Mouse (Mus musculus): ENCODE results near the gene Fam120a.

Gene Fam120a

DNA sequence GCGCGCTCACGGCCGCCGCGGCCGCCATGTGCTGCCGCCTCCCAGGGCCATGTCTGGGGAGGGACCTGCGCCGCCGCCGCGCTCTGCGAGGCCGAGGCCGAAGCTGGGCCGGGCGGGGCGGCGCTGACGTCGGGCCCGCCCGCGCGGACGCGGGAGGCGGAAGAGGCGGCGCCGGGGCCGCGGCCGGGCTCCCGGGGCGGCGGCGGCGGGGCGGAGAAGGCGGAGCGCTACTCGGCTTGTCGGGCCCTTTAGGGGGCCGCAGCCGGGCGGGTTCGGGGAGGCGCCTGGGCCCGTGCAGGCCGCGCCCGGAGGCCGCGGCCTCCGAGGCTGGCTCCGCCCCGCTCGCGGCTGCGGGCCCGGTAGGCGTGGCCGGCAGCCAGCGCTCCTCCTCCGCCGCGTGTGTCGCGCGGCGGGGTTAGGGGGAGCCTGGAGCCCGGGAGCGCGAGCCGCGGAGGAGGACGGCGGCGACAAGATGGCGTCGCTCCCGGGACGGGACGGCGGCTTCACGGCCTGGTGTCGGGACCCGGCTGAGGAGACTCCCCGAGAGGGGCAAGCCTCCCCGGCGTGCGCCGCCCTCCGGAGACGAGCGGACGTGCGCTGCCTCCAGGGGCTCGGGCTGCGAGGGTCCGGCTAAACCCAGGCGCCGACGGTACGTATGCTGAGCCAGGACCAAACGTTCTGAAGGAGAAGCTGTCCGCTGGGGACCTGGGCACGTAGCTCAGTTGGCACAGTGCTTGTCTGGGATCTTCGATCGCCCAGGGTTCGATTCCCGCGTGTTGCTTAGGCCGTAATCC is at the start of gene Fam120a:
TSS of gene Fam120a (minus strand) at position 62 of the 794 bp plus-strand sequence.
- DNase-seq (ENCODE audit: low spot score in 2 of 2) = peak; percentile 81 to 84

- no peak for DNase-seq (ENCODE audit: low spot score in 2 of 2)
Measured at GRCm38 (mm10) chr13:49017375-49017774, 49.6 kb upstream of the Fam120a start.

DNA sequence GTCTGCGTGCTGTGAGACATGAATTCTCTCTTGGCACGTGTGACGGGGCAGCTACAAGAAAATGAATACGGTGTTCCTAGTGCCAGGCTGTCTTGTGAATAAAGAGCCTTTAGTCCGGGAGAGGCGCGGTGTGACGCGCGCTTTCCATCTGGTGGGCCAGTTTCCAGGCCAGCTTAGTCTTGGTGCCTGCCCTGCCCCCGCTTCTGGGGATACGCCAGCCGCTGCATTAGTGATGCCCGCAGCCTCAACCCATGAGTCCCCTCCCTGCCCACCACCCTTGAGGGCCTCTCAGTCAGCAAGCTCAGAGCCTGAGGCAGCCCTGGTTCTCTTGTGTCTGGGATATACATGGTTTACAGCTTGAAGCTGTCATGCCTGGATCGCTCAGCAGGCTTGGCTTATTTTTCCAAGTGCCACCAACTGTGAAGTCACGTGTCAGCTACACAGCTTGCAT is 48.5 kb upstream of the Fam120a start:
- peak; percentile 90 to 94 for DNase-seq (ENCODE audit: low spot score in 2 of 2)

- DNase-seq (ENCODE audit: low spot score in 2 of 2) = no peak
Measured at GRCm38 (mm10) chr13:49015366-49016306, 47.8 kb upstream of the Fam120a start.

- DNase-seq (ENCODE audit: low spot score in 2 of 2) = no peak
Measured at GRCm38 (mm10) chr13:49013206-49013794, 45.5 kb upstream of the Fam120a start.

- DNase-seq (ENCODE audit: low spot score in 2 of 2) = peak in 1 of 2 experiments; percentile 19
Measured at GRCm38 (mm10) chr13:49001691-49002090, 33.9 kb upstream of the Fam120a start.

- DNase-seq (ENCODE audit: low spot score in 2 of 2) = peak; percentile 34 to 66
Measured at GRCm38 (mm10) chr13:48998591-48998990, 30.8 kb upstream of the Fam120a start.

DNA sequence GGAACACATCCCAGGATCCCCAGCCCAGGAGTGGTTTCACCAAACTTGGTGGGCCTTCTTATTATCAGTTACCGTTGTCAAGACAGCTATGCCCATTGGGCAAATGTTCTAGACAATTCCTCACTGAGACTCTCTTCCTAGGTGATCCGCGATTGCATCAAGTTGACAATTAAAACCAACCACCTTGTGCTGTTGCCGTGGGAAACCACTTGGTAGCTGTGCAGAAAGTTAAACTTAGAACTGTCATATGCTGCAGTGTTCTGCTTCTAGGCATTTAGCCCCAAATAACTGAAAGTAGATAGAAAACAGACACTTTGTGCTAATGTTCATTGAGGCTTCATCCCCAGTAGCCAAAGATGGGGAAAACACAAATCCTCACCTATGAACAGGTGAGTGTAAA is 28.9 kb upstream of the Fam120a start:
- peak in 1 of 2 experiments; percentile 15 for DNase-seq (ENCODE audit: low spot score in 2 of 2)

DNA sequence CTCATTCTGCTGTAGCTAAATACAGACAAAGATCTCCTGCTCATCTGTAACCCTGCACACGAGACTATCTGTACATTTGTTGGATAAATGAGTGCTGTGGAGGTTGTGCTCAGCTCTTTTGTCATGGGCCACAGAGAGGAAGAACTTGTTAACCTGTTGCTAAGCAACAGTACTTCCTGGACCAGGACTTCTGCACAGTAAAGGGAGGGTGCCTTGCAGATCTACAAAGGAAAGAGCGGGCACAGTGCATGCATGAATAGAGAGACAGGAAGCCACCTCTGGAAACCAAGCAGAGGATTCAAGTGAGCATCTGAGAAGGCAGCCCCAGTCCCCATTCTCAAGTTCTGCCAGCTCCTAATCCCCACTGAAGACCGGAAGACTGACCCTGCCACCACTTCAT is 27.1 kb upstream of the Fam120a start:
- DNase-seq (ENCODE audit: low spot score in 2 of 2) = no peak

DNA sequence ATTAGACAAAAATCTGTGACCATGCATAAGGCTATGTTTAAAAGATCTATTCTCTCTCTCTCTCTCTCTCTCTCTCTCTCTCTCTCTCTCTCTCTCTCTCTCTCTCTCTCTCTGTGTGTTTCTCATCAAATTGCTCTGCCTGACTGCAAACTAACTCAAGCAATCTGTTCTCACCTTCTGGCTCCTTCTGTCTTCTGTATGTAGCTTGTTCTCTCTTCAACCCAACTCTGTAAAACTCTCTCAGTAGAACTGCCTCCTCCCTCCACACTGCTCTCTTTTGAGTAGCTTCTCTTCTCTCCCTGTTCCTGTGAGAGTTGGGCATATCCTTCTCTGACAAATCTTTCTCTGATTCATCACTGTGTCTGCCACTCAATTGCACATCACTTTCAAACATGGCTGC is 25.1 kb upstream of the Fam120a start:
- peak in 1 of 2 experiments; percentile 43 for DNase-seq (ENCODE audit: low spot score in 2 of 2)

GRCm38 (mm10) chr13:48990138-48990537 is 22.3 kb upstream of the Fam120a start:
- DNase-seq (ENCODE audit: low spot score in 2 of 2) = no peak

DNA sequence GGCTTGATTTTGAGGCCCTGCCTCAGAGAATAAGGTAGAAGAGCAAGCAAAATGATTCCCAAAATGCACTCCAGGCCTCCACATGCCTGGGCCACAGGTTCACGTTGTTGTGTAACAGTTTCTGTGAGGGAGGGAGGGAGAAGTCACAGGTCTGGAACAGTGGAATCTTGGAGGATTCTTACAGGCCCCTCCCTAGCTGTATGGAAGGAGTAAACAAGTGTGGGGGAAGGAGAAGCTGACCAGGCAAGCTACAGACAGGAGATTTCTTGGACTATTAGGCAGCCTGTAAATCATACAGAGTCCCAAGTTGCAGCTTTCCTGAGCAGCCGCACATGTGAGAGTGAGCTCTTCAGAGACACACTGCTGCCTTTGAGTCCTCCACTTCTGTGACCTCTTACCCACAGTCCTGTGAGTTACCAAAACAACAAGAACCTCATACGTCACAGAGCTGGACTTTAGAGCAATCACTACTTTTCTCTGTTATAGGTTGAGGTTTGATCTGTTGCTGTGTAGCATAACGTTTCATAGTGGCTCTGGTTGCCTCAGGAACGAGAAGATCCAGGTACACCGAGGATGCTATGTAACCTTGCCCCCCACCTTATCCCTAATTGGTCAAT is 14.8 kb upstream of the Fam120a start:
- no peak for DNase-seq (ENCODE audit: low spot score in 2 of 2)

DNA sequence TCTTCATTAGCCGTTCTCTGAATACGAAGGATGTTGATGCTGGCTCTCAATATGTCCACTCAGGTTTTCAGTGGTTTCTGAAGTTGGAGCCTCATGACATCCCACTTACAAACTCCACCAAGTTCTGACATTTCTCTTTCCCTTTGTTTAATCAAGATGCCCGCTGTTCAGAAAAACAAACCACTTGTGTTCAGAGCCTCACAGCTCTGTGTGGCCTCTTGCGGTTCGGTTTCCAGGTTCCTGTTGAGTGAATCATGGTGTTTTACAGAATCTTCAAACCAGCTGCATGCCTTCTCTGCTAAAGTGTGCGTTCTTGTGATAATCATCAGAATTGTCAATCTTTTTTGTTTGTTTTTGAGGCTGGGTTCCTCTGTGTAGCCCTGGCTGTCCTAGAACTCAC is 11.3 kb upstream of the Fam120a start:
- no peak for DNase-seq (ENCODE audit: low spot score in 2 of 2)

DNA sequence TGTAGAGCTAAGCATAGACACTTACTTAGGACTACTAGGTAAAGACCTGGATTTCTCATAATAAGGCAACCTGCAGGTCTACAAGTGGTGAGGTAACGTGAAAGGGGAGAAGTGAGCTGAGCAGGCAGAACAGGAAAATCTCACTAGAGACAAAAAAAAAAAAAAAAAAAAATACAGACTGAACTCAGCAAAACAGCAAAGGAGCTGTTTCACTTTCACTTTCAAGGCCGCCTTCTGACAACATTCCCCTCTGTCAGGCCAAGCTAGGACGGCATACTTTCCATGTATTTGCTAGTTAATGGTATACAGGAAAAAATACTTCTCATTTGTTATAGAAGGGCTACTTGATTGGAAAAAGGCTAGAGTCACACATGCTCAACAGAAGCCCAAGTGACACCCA is 10.0 kb upstream of the Fam120a start:
- no peak for DNase-seq (ENCODE audit: low spot score in 2 of 2)

GRCm38 (mm10) chr13:48974699-48975098 is 6.9 kb upstream of the Fam120a start:
- DNase-seq (ENCODE audit: low spot score in 2 of 2) = no peak

DNA sequence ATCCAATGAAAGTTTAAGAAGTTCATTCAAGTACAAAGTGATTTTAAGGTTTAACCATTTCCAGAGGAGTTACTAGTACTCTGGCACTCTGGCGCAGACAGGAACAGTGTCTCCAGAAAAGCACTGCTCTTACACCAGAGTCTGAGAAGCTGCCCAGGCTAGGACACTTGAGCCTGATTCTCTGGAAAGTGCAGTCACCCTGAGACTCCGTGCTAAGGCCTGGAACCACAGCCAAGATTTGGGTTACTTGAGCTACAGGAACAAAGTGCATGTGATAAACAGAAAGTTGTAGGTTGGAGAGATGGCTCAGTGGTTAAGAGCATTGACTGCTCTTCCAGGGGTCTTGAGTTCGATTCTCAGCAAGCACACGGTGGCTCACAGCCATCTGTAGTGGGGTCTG is 6.4 kb upstream of the Fam120a start:
- no peak for DNase-seq (ENCODE audit: low spot score in 2 of 2)

DNA sequence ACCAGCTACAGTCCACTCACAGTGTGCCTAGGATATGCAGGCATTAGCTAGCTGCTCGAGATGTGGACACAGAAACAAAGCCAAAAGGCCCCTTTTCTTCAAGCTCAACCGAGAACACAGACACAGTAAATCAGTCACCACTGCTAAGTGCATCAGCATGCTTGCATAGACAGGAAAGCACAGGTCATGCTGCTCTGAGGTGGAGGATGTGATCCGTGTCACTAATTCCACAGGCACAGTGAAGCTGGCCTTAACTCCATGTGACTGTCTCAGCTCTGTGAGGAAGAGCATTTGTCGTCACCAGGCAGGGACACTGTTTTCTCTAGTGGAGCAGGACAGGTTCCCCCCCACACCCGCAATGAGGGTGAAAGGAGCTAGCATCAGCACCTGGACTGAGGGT is 5.4 kb upstream of the Fam120a start:
- DNase-seq (ENCODE audit: low spot score in 2 of 2) = no peak

DNA sequence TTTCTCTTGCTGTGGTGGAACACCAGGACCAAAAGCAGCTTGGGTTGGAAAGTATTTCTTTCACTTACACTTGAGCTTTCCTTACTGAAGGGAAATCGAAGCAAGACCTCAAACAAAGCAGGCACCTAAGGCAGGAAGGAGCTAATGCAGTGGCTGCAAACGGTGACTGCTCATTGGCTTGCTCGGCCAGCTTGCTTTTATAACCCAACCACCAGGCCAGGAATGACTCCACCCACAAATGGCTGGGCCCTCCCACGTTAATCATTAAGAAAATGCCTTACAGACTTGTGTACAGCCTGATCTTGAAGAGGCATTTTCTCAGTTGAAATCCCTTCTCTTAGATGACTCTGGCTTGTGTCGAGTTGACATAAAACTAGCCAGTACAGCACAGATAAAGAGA is 3.2 kb upstream of the Fam120a start:
- DNase-seq (ENCODE audit: low spot score in 2 of 2) = no peak

DNA sequence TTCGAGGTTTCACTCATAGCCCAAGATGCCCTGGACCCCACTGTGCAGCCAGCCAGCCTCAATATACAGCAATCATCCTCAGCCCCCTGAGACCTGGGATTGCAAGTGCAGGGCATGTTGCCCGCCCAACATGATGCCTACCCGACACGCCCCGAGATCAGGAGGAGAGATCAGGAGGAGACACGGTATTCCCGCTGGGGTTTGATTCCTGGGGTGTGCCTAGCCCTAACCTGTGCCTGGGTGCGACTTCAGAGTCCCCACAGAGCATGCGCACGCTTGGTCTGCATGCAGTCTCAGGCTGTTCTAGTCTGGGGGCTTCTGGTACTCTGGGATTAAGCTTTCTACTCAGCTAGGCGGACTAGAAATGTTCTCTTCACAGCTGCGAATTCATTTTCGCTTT is 2.7 kb upstream of the Fam120a start:
- DNase-seq (ENCODE audit: low spot score in 2 of 2) = no peak

DNA sequence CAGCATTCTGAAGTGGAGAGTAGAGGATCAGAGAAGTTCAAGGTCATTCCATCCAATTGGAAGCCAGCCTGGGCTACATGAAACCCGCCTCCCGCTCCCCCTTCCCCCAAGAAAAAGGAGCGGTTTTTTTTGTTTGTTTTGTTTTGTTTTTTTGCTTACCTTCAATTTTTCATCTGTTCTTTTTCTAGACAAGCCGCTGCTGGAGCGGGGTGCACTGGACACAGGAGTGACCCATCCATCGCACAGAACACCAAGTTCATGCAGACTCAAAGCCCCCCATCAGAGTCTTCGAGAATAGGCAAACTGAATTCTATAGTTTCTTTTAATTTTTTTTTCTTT is 902 bp upstream of the Fam120a start:
- DNase-seq (ENCODE audit: low spot score in 2 of 2) = no peak

DNA sequence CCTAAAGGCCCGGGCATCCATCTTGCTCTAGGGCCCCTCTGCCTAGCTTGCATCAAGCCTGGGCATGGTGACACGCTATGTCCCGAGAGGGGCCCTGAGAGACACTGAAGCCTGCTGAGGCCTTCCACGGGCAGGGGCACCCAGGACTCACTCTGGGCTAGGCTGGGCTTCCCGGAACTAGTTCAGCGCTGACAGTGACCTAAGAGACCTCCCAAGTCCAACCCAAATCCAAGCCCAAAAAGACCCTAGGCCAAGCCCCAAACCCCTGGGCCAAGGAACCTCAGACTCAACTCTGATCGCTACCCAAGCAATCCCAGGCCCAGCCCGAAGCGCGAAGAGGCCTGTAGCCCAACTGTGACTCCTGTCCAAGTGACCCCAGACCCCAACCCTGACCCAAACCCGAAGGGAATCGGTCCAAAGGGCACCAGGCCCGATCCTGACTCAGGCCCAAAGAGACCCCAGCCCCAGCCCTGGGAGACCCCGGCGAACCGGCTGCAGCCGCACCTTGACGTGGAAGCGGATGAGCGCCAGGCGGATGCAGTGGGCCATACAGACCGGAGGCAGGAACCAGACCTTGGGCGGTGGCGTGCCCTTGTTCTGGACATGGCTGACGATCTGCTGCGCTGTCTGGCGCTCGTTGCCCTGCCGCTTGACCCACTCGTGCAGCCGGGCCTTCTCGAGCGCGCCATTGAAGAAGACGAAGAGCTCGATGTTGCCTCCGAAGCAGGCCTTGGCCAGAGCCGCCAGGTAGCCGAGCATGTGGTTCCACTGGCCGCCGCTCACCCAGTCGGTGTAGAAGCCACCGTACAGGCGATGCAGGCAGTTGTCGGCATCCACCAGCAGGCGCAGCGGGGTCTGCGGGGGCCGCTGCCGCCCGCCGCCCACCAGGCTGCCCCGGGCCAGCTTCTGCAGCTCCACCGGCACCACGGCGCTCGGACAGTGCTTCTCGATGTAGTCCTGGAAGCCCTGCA is 681 bp downstream of the Fam120a start:
- peak; percentile 48 to 56 for DNase-seq (ENCODE audit: low spot score in 2 of 2)

Measured in frontal cortex, postnatal 36 days (tissue).